Mouse (Mus musculus) embryonic facial prominence, embryonic 13.5 days (tissue): ENCODE measurements around the gene Hirip3. TPM values are rescaled to one million over a fixed set of nuclear protein-coding genes. Genes with fewer than 3 reads are reported as not detected.

Experiments used
- ATAC-seq: fragments of 200-750 bp; cut with Nextera tagmentation; 2 replicates; pipeline ENCODE4 v1.8.0; 2017; ENCODE audit warnings: low read depth; ENCODE audit not compliant: insufficient number of reproducible peaks, insufficient read depth, low FRiP score, low TSS enrichment
- H3K27ac ChIP-seq: fragments of 300-500 bp; sonication (generic); 2 replicates; pipeline ENCODE4 v1.5.1; 2015; ENCODE audit warnings: moderate library complexity, mild to moderate bottlenecking, inconsistent platforms
- H3K27me3 ChIP-seq: fragments of 300-500 bp; sonication (generic); 2 replicates; pipeline ENCODE4 v1.6.1; 2015; ENCODE audit warnings: mild to moderate bottlenecking, inconsistent platforms
- H3K36me3 ChIP-seq: fragments of 300-500 bp; sonication (generic); 2 replicates; pipeline ENCODE4 v1.6.1; 2015; ENCODE audit warnings: mild to moderate bottlenecking, inconsistent platforms
- H3K4me1 ChIP-seq: fragments of 300-500 bp; sonication (generic); 2 replicates; pipeline ENCODE4 v1.6.1; 2015; ENCODE audit warnings: inconsistent platforms
- H3K4me2 ChIP-seq: fragments of 300-500 bp; sonication (generic); 2 replicates; pipeline ENCODE4 v1.6.1; 2015; ENCODE audit warnings: moderate library complexity, mild to moderate bottlenecking, inconsistent platforms
- H3K4me3 ChIP-seq: fragments of 300-500 bp; sonication (generic); 2 replicates; pipeline ENCODE4 v1.5.1; 2015; ENCODE audit warnings: mild to moderate bottlenecking, inconsistent platforms
- H3K9ac ChIP-seq: fragments of 300-500 bp; sonication (generic); 2 replicates; pipeline ENCODE4 v1.6.1; 2015; ENCODE audit warnings: mild to moderate bottlenecking, inconsistent platforms
- H3K9me3 ChIP-seq: fragments of 300-500 bp; sonication (generic); 2 replicates; pipeline ENCODE4 v1.6.1; 2016; ENCODE audit warnings: inconsistent platforms
- WGBS: fragments of 180-500 bp; shearing (Covaris S2); methylation state at CpG from one replicate; pipeline ENCODE4 v1.1.7; 2015; ENCODE audit warnings: mixed read lengths; 5-methylcytosine and 5-hydroxymethylcytosine counted together
- polyA plus RNA-seq: library from polyadenylated mRNA; unstranded; fragments of >200 nt; fragmentation: Nextera tagmentation; extraction: Ambion mirVana; gene quantifications from 2 replicates; pipeline ENCODE4 v1.2.1, GENCODE M21; 2015

The Hirip3 gene
- polyA plus RNA-seq, 1 experiment from 2014 or later = 37.5 TPM

DNA sequence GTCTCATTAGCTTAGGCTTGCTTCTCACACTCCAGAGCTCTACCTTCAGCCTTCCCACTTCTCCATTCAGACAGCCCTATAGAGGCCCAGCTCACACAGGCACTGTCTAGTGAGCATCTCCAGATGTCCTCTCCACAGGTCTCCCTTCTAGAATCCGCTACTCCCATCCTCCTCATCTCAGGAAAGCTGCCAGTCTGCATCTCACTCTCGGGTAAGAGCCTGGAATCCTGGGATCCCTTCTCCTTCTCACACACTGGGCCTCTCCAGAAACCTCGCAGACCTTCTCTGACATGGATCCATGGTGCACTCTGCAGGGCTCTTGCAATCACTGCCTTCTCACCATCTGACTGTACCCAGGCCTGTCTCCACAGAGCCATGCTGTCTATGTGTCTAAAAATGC, 6.1 kb upstream of the Hirip3 start:
- Histone ChIP-seq H3K4me1 (peaks cover 23% of the 10 kb centered on the region), H3K9ac (no peak overlapping the region), H3K27me3 (peaks cover 3% of the 10 kb centered on the region; the same call in 1 of the 2 replicates), H3K27ac (no peak overlapping the region), H3K9me3 (no peaks in the 10 kb centered on the region), H3K4me2 (no peak overlapping the region), H3K36me3 (peaks cover 86% of the 10 kb centered on the region), H3K4me3 (no peak overlapping the region)
- 86% methylated on average over 3 of the region's 3 CpGs for WGBS
- no peak for ATAC-seq

DNA sequence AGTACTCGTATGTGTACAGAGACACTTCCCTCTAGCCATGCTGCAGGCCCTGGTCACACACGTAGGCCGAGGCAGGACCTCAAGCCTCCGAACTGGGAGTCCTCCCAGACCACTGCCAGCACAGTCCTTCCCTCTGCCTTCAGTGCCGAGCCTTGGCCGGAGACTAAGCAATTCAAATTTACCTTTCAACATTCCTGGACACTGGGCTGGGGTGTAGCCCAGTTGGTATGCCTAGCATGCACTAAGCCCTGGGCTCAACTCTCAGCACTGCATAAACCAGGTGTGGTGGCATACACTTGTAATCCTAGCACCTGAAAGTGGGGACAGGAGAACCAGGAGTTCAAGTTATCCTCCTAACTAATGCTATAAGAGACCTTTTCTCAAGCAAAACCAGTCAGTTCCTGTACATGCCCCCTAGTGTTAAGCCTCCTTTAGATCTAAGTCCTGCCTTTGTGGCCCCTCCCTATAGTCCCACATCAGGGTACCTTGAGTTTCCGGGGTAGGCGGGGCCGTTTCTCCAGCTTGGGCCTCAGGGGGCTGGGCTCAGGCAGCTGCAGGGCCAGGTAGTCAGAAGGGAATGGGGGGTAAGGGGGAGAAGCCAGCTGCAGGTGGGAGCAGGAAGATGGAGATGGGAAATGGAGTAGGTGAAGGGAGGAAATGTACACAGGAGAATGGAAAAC, 4.9 kb upstream of the Hirip3 start:
- H3K27me3 ChIP-seq = no peaks in the 10 kb centered on the region
- no peak overlapping the region for H3K4me3 ChIP-seq
- no peak overlapping the region for H3K27ac ChIP-seq
- 0 out of 2 replicates have a peak overlapping the region, but pooled peaks have one; percentile 21 for H3K9ac ChIP-seq
- H3K36me3 ChIP-seq = peaks cover 82% of the 10 kb centered on the region
- H3K4me2 ChIP-seq = no peak overlapping the region
- no peaks in the 10 kb centered on the region for H3K9me3 ChIP-seq
- 70% methylated on average over 9 of the region's 9 CpGs for WGBS
- H3K4me1 ChIP-seq = peaks cover 19% of the 10 kb centered on the region
- no peak for ATAC-seq

DNA sequence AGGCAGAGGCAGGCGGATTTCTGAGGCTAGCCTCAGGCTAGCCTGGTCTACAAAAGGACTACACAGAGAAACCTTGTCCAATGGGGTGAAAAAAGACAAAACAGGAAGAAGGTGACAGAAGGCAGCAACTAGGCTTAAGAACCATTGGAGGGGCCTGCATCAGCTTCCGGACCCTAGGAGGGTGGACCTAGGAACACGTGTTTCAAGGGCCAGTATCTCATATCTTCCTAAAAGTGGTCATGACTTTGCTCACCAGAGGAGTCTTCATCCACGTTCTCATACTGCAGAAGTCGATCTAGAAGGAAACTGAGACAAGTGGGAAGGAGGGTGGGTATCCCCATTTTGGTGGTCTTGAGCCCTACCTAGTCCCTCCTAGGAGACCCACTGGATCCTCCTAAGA, 785 bp upstream of the Hirip3 start:
- H3K4me1 ChIP-seq = peaks cover 41% of the 10 kb centered on the region
- no peaks in the 10 kb centered on the region for H3K9me3 ChIP-seq
- H3K4me2 ChIP-seq = peak overlapping the region; percentile 86
- H3K36me3 ChIP-seq = peaks cover 67% of the 10 kb centered on the region
- peak overlapping the region; percentile 74 for H3K4me3 ChIP-seq
- 65% methylated on average over 5 of the region's 5 CpGs for WGBS
- no peaks in the 10 kb centered on the region for H3K27me3 ChIP-seq
- no peak for ATAC-seq
- peak overlapping the region; percentile 85 for H3K9ac ChIP-seq
- H3K27ac ChIP-seq = 0 out of 2 replicates have a peak overlapping the region, but pooled peaks have one; percentile 62

DNA sequence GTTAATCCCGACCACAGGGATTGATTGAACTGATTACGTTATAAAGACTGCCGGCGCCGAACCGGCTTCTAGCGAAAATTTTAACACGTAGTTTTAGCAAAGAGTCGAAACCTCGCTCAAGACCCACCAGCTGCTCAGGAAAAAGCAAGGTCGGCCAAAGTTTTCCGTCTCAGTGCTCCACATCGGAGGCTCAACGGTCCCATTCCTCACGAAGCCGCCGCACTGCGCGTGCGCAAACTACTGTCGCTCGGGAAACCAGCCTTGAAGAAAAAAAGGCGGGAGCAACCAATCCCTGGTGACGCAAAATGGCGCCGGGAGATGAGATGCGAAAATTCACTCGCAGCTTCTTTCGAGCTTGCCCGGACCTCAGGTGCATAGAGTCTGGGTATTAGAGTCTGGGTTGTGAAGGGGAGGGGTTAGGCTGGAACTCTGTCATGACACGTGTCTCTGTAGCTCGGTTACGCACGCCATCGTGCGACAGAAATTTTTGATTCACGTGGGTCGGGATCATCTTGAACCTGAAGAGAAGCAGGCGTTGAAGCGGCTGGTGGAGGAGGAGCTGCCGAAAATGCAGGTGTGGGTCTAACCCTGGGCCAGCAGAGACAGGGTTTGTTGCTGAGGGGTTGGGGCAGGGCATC, 494 bp downstream of the Hirip3 start, which contains the start of gene Ino80e:
Ino80e (minus strand) TSS at position 231 of the 638 bp plus-strand sequence.
- Histone ChIP-seq H3K36me3 (peaks cover 67% of the 10 kb centered on the region), H3K4me2 (peak within 1 kb of the TSS; percentile 86)
- whole genome bisulfite sequencing = under 1% methylated on average over 41 of the region's 41 CpGs

DNA sequence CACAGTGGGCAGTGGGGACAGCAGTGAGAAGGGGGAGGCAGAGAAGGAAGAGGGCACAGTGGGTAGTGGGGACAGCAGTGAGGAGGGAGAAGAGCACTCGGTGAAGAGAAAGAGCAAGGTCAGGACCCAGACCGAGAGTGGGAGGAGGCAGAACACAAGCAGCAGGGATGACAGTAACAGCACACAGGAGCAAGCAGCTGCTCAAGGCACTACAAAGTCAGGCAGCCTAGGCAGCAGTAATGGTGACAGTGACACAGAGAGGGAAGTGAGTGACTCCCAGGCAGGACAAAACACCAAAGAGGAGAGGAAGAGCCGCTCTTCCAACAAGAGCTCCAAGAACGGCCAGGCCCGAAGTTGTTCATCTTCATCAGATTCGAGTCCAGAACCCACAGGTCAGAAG, 2.0 kb downstream of the Hirip3 start:
- ATAC-seq = no peak
- no peaks in the 10 kb centered on the region for H3K9me3 ChIP-seq
- peaks cover 68% of the 10 kb centered on the region for H3K36me3 ChIP-seq
- no peaks in the 10 kb centered on the region for H3K27me3 ChIP-seq
- peaks cover 38% of the 10 kb centered on the region for H3K4me1 ChIP-seq
- peak overlapping the region; percentile 86 for H3K4me2 ChIP-seq
- WGBS = 68% methylated on average over 6 of the region's 6 CpGs
- peak overlapping the region; percentile 85 for H3K9ac ChIP-seq
- H3K4me3 ChIP-seq = peak overlapping the region; percentile 74
- H3K27ac ChIP-seq = 0 out of 2 replicates have a peak overlapping the region, but pooled peaks have one; percentile 86

More for the DNA sequence above, 494 bp downstream of the Hirip3 start, which contains the start of gene Ino80e:
- Histone ChIP-seq H3K4me3 (peak within 1 kb of the TSS; percentile 74), H3K27me3 (no peaks in the 10 kb centered on the region), H3K9me3 (no peaks in the 10 kb centered on the region), H3K9ac (peak within 1 kb of the TSS; percentile 85), H3K4me1 (peaks cover 42% of the 10 kb centered on the region), H3K27ac (peak within 1 kb of the TSS; percentile 86)
- peak; percentile 43; the same call in 1 of the 2 replicates for ATAC-seq

DNA sequence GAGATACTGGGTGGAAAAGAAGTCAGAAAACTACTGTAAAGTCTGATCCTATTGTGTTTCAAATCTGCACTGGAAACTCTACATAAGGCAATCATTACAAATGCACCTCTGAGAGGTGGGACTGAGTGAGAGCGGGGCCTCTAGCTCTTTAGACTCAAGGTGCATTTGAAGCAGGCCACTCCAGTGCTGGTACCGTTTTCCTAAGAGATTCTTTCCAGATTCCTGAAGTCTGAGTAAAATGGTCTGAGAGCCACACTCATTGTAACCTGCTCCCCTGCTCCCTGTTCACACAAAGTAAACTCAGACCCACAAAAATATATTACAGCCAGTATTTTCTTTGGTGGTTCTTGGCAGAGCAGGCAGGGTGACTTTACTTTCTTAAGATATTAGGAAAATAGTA, 5.8 kb downstream of the Hirip3 start:
- Histone ChIP-seq H3K9me3 (no peaks in the 10 kb centered on the region), H3K4me1 (peaks cover 25% of the 10 kb centered on the region), H3K36me3 (peaks cover 92% of the 10 kb centered on the region), H3K9ac (no peak overlapping the region), H3K27me3 (no peaks in the 10 kb centered on the region), H3K4me2 (no peak overlapping the region), H3K4me3 (no peak overlapping the region), H3K27ac (no peak overlapping the region)
- 76% methylated on average over 2 of the region's 2 CpGs for WGBS
- no peak for ATAC-seq

DNA sequence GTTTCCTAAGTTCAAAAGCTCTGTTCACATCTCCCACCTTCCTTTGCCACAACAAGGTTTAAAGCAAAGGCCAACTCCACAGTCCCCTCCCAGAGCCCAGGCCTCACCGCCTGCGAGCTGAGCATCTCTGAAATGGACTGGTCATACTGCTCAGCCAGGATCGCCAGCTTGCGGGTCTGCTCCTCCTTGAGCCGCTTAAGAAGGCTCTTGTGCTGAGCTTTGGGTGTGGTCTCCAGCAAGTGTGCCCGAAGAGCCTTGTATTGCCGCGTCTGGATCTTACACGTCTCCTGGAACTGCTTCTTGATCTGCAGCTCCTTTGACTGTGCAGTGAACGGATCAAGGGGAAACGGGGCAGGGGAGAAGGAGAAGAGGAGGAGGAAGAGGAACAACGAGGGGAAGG, 6.2 kb downstream of the Hirip3 start:
- ATAC-seq = no peak
- Histone ChIP-seq H3K27me3 (no peaks in the 10 kb centered on the region), H3K9me3 (no peaks in the 10 kb centered on the region), H3K27ac (no peak overlapping the region), H3K4me2 (no peak overlapping the region), H3K4me3 (no peak overlapping the region), H3K4me1 (peaks cover 21% of the 10 kb centered on the region), H3K9ac (no peak overlapping the region), H3K36me3 (peaks cover 96% of the 10 kb centered on the region)
- 86% methylated on average over 12 of the region's 12 CpGs for WGBS

DNA sequence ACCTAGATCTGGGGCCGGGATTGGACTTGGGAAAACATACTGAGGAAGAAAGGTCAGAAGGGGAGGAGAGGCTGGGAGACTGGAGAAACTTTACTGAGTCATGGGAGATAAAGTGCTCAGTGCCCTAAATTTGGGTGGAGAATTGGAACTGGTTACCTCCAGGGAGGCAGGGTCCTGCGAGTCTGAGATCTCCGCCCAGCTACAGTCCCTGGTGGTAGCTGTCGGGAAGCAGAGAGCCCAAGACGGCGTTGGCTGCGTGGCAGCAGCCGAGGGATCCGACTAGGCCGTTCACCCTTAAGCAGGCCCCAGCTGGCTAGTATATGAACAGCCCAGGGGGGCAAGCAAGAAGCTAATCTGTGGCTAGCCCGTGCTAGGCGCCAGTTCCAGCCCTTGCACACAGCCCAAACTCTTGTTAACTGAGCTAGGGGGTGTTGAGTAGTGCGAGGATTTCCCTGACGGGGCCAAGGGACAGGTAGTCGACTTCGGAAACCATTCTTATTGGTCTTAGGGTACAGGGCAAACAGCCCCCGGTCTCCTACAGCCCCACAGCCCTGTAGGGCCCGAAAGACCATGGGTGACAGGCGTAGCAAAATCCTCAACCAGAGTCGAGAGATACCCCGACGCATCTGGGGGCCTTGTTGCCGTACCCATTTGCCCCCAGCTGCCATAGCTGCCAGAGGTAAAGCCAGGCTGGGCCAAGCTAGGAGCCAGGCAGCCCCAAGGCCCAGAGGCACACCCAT, 8.2 kb downstream of the Hirip3 start:
- WGBS = 90% methylated on average over 23 of the region's 23 CpGs
- no peak overlapping the region for H3K9ac ChIP-seq
- H3K4me1 ChIP-seq = 0 out of 2 replicates have a peak, but pooled peaks cover 3% of the 10 kb centered on the region
- H3K36me3 ChIP-seq = peaks cover 99% of the 10 kb centered on the region
- no peak for ATAC-seq
- no peaks in the 10 kb centered on the region for H3K27me3 ChIP-seq
- H3K4me2 ChIP-seq = no peak overlapping the region
- H3K27ac ChIP-seq = no peak overlapping the region
- no peak overlapping the region for H3K4me3 ChIP-seq
- no peaks in the 10 kb centered on the region for H3K9me3 ChIP-seq

DNA sequence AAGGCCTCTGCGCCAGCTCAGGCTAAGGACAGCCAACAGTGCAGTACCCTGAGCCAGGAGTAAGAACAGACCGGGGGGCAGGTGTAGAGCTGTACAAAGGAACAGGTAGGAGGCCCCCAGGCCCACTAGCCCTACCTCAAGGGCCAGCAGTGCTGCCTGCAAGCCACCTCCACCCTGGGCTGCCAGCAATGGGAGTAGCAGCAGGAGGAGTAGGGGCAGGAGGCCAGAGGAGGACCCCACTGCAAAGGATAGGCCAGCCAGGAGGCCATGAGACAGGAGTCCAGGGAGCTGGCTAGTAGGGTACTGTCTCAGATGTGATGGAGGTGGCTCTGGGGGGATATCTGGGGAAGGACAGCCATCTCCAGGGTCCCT, 8.7 kb downstream of the Hirip3 start:
- no peak overlapping the region for H3K27ac ChIP-seq
- H3K9ac ChIP-seq = no peak overlapping the region
- H3K4me2 ChIP-seq = no peak overlapping the region
- H3K4me1 ChIP-seq = 0 out of 2 replicates have a peak, but pooled peaks cover 3% of the 10 kb centered on the region
- no peaks in the 10 kb centered on the region for H3K27me3 ChIP-seq
- peaks cover 99% of the 10 kb centered on the region for H3K36me3 ChIP-seq
- ATAC-seq = no peak
- H3K9me3 ChIP-seq = no peaks in the 10 kb centered on the region
- no peak overlapping the region for H3K4me3 ChIP-seq
- 93% methylated on average over 2 of the region's 2 CpGs for WGBS

DNA sequence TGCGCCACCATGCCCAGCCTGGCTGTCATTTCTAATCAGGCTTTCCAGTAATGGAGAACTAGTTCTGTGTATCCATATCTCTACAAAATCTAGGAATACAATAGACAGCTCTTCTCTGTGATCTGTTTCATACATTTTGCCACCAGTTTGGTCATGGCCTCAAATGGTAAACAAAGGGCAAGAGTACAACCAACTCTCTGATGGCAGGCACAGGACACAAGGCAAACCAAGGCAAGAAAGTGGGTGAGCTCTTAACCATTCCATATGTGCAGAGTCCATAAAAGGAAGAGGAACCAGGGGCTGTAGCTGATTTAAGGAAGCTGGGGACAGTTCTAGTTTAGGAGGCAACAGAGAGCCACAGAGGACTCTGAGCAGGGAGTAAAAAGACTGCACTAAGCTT, 15.5 kb downstream of the Hirip3 start:
- no peak for ATAC-seq
- Histone ChIP-seq H3K9me3 (no peaks in the 10 kb centered on the region), H3K27me3 (no peaks in the 10 kb centered on the region), H3K36me3 (peaks cover 88% of the 10 kb centered on the region), H3K4me1 (peaks cover 15% of the 10 kb centered on the region), H3K27ac (no peak overlapping the region), H3K4me3 (no peak overlapping the region), H3K9ac (no peak overlapping the region), H3K4me2 (no peak overlapping the region)
- WGBS = 83% methylated on average over 1 of the region's 1 CpGs

DNA sequence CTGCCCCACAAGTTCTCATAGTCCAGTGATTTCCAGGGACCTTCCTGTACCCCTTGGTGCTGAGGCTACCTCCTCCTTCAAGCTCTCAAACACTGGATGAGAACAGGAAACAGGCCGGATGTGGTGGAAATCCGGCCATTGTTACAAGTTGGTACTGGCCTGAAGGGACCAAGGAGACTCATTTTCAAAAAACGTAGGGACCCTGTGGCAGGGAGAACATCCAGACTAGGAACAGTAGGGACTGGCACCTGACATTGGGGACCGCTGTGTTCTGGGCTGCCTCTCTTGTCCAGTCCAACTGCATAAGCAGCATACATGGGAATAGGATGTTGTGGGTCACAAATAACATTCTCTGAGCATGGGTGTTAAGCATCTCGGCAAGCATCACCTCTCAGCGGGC, 19.3 kb downstream of the Hirip3 start:
- Histone ChIP-seq H3K4me3 (peak overlapping the region; percentile 77; the same call in 1 of the 2 replicates), H3K9ac (peak overlapping the region; percentile 93; the same call in 1 of the 2 replicates), H3K36me3 (peaks cover 51% of the 10 kb centered on the region), H3K4me1 (peaks cover 32% of the 10 kb centered on the region), H3K27ac (0 out of 2 replicates have a peak overlapping the region, but pooled peaks have one; percentile 24), H3K4me2 (peak overlapping the region; percentile 100), H3K9me3 (no peaks in the 10 kb centered on the region), H3K27me3 (no peaks in the 10 kb centered on the region)
- WGBS = 76% methylated on average over 6 of the region's 6 CpGs
- ATAC-seq = no peak
